In genomic region chr16:5371175-5371893, GRCm38 (mm10) we compare ENCODE assay signal across 16 mouse cellular contexts.
DNase-seq lines count a peak whose midpoint lies in the region.
"Had no signal": no experiment of that assay in that cellular context is flagged by ENCODE, and none has a peak within 500 bp of the region (broad histone marks: within the 10 kb centered on the region; RNA-seq: fewer than 3 reads in every experiment).

No protein-coding gene starts in this region.

- no peak overlapping the region for H3K4me3 ChIP-seq in brown adipose tissue, adult 24 weeks (ENCODE audit: insufficient read depth, low read depth, low read length)
- H3K4me3 ChIP-seq: embryonic facial prominence, embryonic 10.5 days; forebrain, embryonic 15.5 days; heart, embryonic 12.5 days had no signal

- 0 out of 2 replicates have a peak overlapping the region, but pooled peaks have one; percentile 8 for H3K27ac ChIP-seq in brown adipose tissue, adult 24 weeks (replicated peaks; ENCODE audit: low read depth, low read length)
- H3K27ac ChIP-seq: embryonic facial prominence, embryonic 10.5 days; forebrain, embryonic 15.5 days had no signal

- peaks cover 2% of the 10 kb centered on the region; the same call in 1 of the 2 replicates for H3K4me1 ChIP-seq in brown adipose tissue, adult 24 weeks (ENCODE audit: control insufficient read depth, insufficient read depth, insufficient read length, low read length)
- H3K4me1 ChIP-seq: forebrain, embryonic 15.5 days had no signal

- intact Hi-C loops in heart, postnatal 14 days (cut with DNase I): loop anchor here (5.0 kb wide), 1 partner anchor 96 kb away; no protein-coding TSS in a partner anchor
- intact Hi-C loops in left cerebral cortex, postnatal 25 days (cut with DNase I): no loop called here
- intact Hi-C loops in left cerebral cortex, postnatal 36 days (cut with DNase I): no loop called here

- peak; percentile 78 for DNase-seq in heart, adult 11 months
- no peak for DNase-seq in heart, postnatal 14 days
- peak; percentile 3 for DNase-seq in thymus, postnatal 4 days
- DNase-seq in thymus, adult 18-20 months: no peak
- DNase-seq in left cerebral cortex, postnatal 25 days (ENCODE audit: low spot score in 2 of 2): no peak
- DNase-seq in left cerebral cortex, postnatal 36 days (ENCODE audit: low spot score in 2 of 2): no peak
- DNase-seq: adrenal gland, adult 2 months; cerebellum, adult 18-20 months; cerebellum, postnatal 10 days; gastrocnemius, postnatal 36 days; heart, postnatal 36 days; kidney, adult 11 months had no signal

Comparison
In these comparisons a context has a peak if more than half of its experiments do, and no peak if none do; other contexts are left out.
1. DNase-seq: peak in heart, adult 11 months (single experiment) and thymus, postnatal 4 days (single experiment); none in heart, postnatal 14 days (0 of 2), thymus, adult 18-20 months (0 of 2), left cerebral cortex, postnatal 25 days (0 of 2) and left cerebral cortex, postnatal 36 days (0 of 2).